Mouse (Mus musculus) ES-Bruce4 (cell line): ENCODE measurements at regions not wholly inside any gene's neighbourhood (a gene's known extent, or its start where the extent isn't known, plus 50 kb on each side); places are given as distances from the start of the nearest gene placed in this dataset.

Experiments
- H3K27ac ChIP-seq: 2 replicates; pipeline ENCODE4 v1.5.1; 2012; ENCODE audit warnings: low read length, inconsistent platforms; ENCODE audit not compliant: insufficient read depth
- H3K27me3 ChIP-seq: 2 replicates; pipeline ENCODE4 v1.6.1; 2012; ENCODE audit warnings: mild to moderate bottlenecking, low read length, inconsistent platforms; ENCODE audit not compliant: control insufficient read depth, poor library complexity, insufficient read depth, severe bottlenecking
- H3K36me3 ChIP-seq: 2 replicates; pipeline ENCODE4 v1.6.1; 2012; ENCODE audit warnings: inconsistent platforms, mild to moderate bottlenecking, low read length, moderate library complexity; ENCODE audit not compliant: control insufficient read depth, poor library complexity, insufficient read depth, severe bottlenecking
- H3K4me1 ChIP-seq: one replicate; pipeline ENCODE4 v1.8.1; 2011; ENCODE audit warnings: low read length; ENCODE audit not compliant: control insufficient read depth, insufficient read depth
- H3K4me3 ChIP-seq: 2 replicates; pipeline ENCODE4 v1.5.1; 2011; ENCODE audit warnings: low read depth, mild to moderate bottlenecking, low read length
- H3K9ac ChIP-seq: 2 replicates; pipeline ENCODE4 v1.6.1; 2012; ENCODE audit warnings: low read depth, mild to moderate bottlenecking, inconsistent platforms; ENCODE audit not compliant: poor library complexity, severe bottlenecking
- H3K9me3 ChIP-seq: replicated peaks from 2 replicates; pipeline ENCODE4 v1.6.1; 2012; ENCODE audit warnings: mild to moderate bottlenecking, low read length, inconsistent platforms; ENCODE audit not compliant: control insufficient read depth, poor library complexity, insufficient read depth, severe bottlenecking
- CTCF ChIP-seq: IDR thresholded peaks from one replicate; pipeline ENCODE4 v1.8.1; 2011; ENCODE audit warnings: low read depth, low read length
- EP300 ChIP-seq: IDR thresholded peaks from 2 replicates; pipeline ENCODE4 v1.6.1; 2011; ENCODE audit warnings: low read depth, low read length; ENCODE audit not compliant: insufficient read depth
- POLR2A ChIP-seq: IDR thresholded peaks from one replicate; pipeline ENCODE4 v1.8.1; 2011; ENCODE audit warnings: low read length; ENCODE audit not compliant: insufficient read depth

DNA sequence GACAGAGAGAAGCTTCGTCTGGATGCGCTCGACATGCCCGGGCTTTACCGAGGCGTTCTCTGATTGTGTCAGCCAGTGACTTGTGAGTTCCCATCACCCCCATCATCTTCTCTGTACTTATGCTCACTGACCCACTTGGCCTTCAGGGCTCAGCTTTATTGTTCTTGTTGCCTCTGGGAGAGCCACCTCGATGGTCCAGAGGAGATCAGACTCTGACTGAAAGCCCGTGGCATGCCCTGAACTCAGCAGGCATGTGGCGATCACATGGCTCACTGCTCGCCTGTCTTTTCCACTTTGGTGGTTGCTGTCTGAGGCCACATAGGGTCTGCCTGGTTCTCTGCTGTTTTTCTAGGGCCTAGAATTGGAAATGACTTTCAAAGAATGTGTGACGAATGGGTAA lies 128.8 kb upstream of the Eif4g2 start:
- Histone ChIP-seq H3K27ac (no peak overlapping the region), H3K4me1 (no peaks in the 10 kb centered on the region), H3K36me3 (no peaks in the 10 kb centered on the region), H3K9ac (no peak overlapping the region), H3K4me3 (no peak overlapping the region), H3K27me3 (no peaks in the 10 kb centered on the region), H3K9me3 (no peaks in the 10 kb centered on the region)
- no peak for TF ChIP-seq EP300
- no peak for TF ChIP-seq CTCF
- TF ChIP-seq POLR2A: no peak

DNA sequence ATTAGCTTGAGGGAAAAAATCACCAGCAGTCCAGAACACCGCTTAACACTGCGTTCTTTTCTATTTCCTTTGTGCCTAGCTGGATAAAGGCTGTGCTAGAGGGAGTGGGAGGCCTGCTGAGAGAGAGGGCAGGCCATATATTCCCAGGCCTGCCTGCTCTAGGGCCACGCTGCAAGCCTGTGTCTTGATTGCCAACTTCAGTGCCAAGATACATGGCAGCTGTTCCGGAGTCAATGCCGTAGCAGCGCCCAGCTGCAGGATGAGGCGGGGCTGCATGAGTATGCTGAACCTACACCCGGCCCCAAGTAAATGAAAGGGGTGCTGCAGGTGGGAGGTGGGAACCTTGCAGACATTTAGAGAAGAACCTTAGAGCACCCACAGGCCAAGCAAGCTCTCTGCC lies 127.5 kb upstream of the Eif4g2 start:
- Histone ChIP-seq H3K27ac (no peak overlapping the region), H3K9me3 (no peaks in the 10 kb centered on the region), H3K27me3 (no peaks in the 10 kb centered on the region), H3K9ac (no peak overlapping the region), H3K4me3 (no peak overlapping the region), H3K36me3 (no peaks in the 10 kb centered on the region), H3K4me1 (no peaks in the 10 kb centered on the region)
- TF ChIP-seq CTCF (no peak), EP300 (no peak), POLR2A (no peak)

- H3K27ac ChIP-seq: no peak overlapping the region
- H3K27me3 ChIP-seq: no peaks in the 10 kb centered on the region
- no peak overlapping the region for H3K4me3 ChIP-seq
- H3K4me1 ChIP-seq: no peaks in the 10 kb centered on the region
- no peaks in the 10 kb centered on the region for H3K36me3 ChIP-seq
- no peaks in the 10 kb centered on the region for H3K9me3 ChIP-seq
- no peak overlapping the region for H3K9ac ChIP-seq
- TF ChIP-seq POLR2A (no peak), CTCF (no peak), EP300 (no peak)
Observed at GRCm38 (mm10) chr7:111205876-111206275, 123.0 kb upstream of the Eif4g2 start.

DNA sequence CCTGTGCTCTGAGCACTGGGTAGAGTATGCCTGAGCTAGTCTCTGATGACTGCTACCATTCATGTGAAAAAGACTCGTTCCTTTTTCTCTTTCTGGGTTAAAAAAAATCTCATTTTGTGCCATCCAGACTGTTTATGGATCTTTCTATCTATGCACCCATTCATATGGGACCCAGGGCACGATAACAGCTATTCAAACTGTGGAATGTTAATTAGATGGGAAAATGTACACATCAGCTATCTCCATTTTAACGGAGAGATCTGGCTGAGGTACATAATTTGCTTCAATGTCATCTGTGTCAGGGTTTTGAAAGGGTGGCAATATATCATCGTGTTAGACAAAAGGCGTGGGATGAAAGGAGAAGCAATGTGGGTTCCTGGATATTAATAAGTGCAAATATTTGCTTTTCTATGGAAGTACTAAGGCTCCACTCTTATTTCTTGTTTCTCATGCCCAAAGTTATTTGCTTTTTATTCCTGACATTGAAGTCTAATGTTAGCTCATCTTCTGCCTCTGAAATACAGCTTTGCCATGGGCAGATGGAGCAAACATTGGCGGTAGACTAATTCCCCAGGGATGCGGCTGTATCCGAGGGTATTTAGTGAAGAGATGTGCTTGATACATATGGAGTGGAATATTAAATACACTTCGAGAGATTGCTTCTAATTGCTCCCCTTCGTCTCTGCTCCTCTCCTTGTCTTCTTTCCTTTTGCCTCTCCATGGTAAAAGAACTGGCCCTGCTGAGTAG lies 116.0 kb upstream of the Eif4g2 start:
- no peaks in the 10 kb centered on the region for H3K27me3 ChIP-seq
- H3K4me1 ChIP-seq: no peaks in the 10 kb centered on the region
- H3K36me3 ChIP-seq: no peaks in the 10 kb centered on the region
- no peak overlapping the region for H3K4me3 ChIP-seq
- no peak overlapping the region for H3K27ac ChIP-seq
- TF ChIP-seq POLR2A (no peak), EP300 (no peak), CTCF (no peak)
- no peaks in the 10 kb centered on the region for H3K9me3 ChIP-seq
- H3K9ac ChIP-seq: no peak overlapping the region

DNA sequence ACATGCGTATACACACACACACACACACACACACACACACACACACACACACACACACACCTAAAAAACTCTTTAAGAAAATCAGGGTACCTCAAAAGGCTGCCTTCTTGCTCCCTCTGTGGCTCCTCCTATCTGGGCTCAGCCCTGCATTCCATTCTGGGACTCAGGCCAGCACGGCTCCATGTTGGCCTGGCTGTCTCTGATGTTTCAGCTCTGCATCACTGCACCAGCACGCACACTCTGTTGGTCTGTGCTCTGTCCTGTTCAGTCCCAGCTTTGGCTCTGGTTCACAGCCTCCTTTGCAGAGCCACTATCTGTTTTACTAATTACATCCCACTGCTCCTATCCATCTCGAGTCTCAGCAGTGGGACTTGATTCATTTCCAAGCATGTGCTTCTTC lies 108.8 kb upstream of the Eif4g2 start:
- no peak overlapping the region for H3K9ac ChIP-seq
- no peak for TF ChIP-seq CTCF
- no peak for TF ChIP-seq POLR2A
- no peak for TF ChIP-seq EP300
- no peaks in the 10 kb centered on the region for H3K36me3 ChIP-seq
- H3K4me3 ChIP-seq: no peak overlapping the region
- no peaks in the 10 kb centered on the region for H3K27me3 ChIP-seq
- no peak overlapping the region for H3K27ac ChIP-seq
- no peaks in the 10 kb centered on the region for H3K9me3 ChIP-seq
- H3K4me1 ChIP-seq: no peaks in the 10 kb centered on the region

GRCm38 (mm10) chr7:111191216-111191615 lies 108.4 kb upstream of the Eif4g2 start:
- Histone ChIP-seq H3K4me3 (no peak overlapping the region), H3K9me3 (no peaks in the 10 kb centered on the region)
- TF ChIP-seq CTCF (no peak), POLR2A (no peak), EP300 (no peak)

More at GRCm38 (mm10) chr7:111191216-111191615, 108.4 kb upstream of the Eif4g2 start:
- no peaks in the 10 kb centered on the region for H3K4me1 ChIP-seq
- H3K36me3 ChIP-seq: no peaks in the 10 kb centered on the region
- no peak overlapping the region for H3K27ac ChIP-seq
- H3K9ac ChIP-seq: no peak overlapping the region
- no peaks in the 10 kb centered on the region for H3K27me3 ChIP-seq
